Mouse (Mus musculus) layer of hippocampus, adult 9-11 months (tissue): ENCODE results near the gene Glis1.
A peak's percentile ranks its signal among the peaks of the same experiment; 100 is the strongest.

Experiments
- DNase-seq: peaks from one replicate; pipeline ENCODE4 v3.0.0; 2022

Glis1 gene

GRCm38 (mm10) chr4:107636099-107636498, 201.7 kb downstream of the Glis1 start:
- DNase-seq, result no peak

DNA sequence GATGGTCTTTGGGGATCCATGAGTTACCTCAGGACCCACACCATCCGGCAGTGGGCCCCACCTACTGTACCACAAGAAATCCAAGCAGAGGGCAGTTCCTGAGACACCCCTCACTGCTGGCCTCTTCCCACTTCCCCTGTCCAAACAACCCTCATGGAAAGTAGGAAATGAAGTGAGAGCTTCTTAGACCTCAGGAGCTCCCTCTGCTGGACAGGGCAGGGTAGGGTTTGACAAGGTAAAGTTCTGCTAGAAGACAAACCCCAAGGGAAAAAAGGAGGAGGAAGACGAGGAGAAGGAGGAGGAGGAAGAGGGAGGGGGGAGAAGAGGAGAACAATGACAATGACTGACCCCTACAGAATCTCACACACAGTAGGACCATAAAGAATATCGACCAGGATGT, 203.3 kb downstream of the Glis1 start:
- DNase-seq, result no peak

GRCm38 (mm10) chr4:107638303-107638702, 203.9 kb downstream of the Glis1 start:
- DNase-seq, result no peak

- DNase-seq, result no peak
Observed at GRCm38 (mm10) chr4:107641624-107642023, 207.2 kb downstream of the Glis1 start.

GRCm38 (mm10) chr4:107648959-107649485, 214.6 kb downstream of the Glis1 start:
- DNase-seq, result no peak

GRCm38 (mm10) chr4:107651021-107651496, 216.7 kb downstream of the Glis1 start:
- DNase-seq, result no peak

GRCm38 (mm10) chr4:107652598-107653279, 218.3 kb downstream of the Glis1 start:
- peak; percentile 63 for DNase-seq

GRCm38 (mm10) chr4:107653280-107653643, 218.9 kb downstream of the Glis1 start:
- no peak for DNase-seq

- DNase-seq, result no peak
Observed at GRCm38 (mm10) chr4:107660649-107661048, 226.3 kb downstream of the Glis1 start.

DNA sequence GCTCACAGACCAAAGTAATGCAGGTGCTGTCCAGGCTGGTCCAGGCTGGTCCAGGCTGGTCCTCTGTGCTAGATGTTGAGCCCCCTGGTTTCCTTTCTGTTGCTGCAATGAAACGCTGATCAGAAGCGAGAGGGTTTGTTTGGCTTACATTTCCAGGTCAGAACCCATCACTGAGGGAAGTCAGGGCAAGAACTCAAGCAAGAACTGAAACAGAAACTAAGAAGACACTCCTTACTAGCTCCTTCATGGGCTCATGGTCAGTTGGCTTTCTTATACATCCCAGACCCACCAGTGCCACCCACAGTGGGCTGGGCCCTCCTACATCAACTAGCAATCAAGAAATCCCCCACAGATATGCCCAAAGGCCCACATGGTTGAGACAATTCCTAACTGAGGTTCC, 234.1 kb downstream of the Glis1 start:
- DNase-seq, result no peak

DNA sequence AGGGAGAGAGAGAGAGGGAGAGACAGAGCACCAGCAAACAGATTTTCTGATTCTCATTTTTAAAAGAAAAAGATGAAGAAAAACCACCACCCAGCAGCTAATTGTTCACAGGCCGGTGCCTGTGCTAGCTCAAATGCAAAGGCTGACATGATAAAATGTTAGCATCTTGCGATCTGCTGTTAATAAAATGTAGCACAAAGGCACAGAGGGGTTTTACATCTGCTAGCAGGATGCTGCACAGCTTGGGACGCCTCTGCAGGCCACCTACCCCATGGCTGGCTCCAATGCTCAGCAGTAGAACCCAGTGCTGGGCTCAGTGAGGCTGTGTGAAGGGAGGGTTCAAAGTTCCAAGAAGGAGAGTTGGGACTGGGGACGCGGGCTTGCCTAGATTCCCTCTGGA, 236.3 kb downstream of the Glis1 start:
- DNase-seq, result peak; percentile 83

DNA sequence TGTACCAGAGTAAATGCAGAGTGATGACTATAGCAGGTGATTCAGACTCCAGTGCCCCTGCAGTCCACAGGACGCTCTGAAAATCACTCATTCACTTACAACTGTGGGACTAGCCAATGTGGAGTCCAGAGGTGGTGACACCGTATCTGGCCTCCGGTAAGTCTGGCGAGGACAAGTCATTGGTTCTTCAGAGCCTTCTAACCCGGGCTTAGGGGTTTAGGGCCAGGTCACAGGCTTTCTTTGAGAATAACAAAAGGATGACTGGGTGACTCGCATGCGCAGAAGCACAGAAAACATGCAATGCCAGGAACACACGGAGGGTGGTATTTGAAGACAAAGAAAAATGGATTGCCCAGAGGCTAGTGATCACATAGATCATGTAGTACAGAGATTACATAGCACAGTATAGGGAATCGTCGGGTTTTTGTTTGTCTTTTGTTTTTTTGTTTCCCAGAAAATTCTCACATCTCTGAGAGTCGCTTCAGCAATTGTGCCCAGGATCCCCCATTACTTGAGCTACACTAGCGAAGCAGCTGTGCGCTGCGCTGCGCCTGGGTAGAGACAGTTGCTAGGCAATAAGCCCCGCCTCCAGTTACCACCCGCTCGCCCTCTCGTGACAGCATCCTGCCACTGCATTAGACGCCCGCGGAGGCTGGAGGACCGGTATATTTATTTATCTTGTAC, 239.4 kb downstream of the Glis1 start:
- DNase-seq, result peak; percentile 85

- no peak for DNase-seq
Observed at GRCm38 (mm10) chr4:107674322-107674644, 239.9 kb downstream of the Glis1 start.

DNA sequence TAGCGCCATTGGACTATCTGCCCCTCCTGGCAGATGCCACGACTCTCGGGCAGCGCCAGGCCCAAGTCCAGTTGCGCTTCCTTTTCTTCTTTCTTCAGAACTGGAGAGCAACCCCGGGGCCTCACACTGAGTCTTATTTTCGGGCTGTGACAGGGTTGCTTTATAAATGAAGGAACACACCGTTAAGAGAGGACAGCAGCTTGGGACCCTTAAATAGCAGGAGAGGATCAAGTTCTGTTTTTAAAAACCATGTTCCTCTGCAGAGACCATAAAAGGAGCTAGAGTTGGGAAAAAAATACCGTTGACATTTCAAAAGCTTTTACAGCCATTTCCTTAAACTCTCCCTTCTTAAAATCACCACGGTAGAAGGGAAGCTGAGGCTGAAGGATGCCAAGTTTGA, 241.3 kb downstream of the Glis1 start:
- no peak for DNase-seq

DNA sequence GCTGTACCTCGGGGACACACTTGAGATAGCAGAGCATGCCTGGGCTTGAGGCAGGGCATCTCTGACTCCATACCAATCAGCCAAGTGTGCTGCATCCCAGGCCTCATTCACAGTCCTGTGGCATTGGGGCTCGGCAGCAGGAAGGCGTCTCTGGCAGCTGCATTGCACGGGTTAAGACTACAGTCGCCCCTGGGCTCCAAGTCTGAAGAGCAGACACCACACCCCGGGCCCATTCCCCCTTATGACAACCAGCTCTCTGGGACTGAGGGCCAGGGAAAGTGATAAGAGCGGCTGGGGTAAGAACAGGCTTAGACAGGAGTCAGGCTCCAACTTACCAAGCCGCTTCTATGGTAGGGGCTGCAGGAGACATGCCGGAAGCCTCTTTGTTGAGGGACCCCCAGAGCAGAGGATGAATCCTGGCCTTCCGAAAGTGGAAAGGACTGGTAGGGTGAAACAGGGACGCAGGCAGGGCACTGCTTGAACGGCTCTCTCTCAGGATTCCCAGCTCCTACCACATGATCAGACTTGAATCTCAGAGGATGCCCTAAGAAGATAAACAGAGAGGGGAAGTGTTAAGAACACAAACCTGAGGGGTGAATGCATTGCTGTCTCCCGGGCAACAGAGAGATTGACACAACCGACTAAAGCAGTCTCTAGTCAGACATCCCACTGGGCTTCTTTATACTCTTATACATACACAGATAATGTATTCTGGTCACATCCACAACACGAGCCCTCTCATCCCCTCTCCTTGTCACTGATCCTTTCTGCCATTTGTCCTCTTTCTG, 246.1 kb downstream of the Glis1 start:
- DNase-seq, result no peak

DNA sequence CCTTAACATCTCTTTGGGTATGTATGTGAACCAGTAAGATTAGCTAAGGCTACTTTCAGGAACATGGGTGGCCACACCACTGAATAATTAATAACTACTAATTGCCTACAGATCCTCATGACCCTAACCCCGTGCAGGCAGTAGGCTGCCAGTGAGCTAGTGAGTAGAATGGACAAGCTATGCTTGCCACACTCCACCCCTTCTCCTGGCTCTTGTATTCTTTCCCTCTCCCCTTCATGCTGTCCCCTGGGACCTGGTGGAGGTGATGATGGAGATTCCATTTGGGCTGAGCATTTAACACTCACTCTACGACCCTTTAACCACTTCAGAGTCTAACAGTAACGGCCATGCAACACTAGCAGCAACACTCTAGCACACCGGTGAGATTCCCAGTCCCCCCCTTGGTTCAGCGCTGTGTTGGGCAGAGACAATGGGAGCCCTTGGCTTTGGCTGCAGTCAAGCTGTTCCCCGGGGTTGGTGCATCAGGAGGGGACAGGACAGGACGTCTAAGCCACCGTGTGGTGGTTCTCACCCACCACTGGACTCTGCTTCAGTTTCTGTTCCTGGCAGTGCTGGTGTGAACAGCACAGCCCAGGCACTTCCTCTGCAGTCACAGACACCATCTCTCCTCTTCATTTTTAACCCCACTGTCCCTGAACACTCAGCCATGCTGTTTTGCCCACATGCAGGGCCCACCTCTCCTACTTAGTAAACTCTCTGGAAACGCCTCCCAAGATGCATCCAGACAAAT, 246.9 kb downstream of the Glis1 start:
- DNase-seq, result no peak

- no peak for DNase-seq
Observed at GRCm38 (mm10) chr4:107683006-107683756, 248.8 kb downstream of the Glis1 start.

GRCm38 (mm10) chr4:107684130-107684529, 249.7 kb downstream of the Glis1 start, which contains the start of gene Dmrtb1:
Gene Dmrtb1, minus strand, starts transcription at chr4:107684230.
- DNase-seq, result no peak
